Mouse (Mus musculus): ENCODE data around the gene Mdn1.

Gene Mdn1

DNA sequence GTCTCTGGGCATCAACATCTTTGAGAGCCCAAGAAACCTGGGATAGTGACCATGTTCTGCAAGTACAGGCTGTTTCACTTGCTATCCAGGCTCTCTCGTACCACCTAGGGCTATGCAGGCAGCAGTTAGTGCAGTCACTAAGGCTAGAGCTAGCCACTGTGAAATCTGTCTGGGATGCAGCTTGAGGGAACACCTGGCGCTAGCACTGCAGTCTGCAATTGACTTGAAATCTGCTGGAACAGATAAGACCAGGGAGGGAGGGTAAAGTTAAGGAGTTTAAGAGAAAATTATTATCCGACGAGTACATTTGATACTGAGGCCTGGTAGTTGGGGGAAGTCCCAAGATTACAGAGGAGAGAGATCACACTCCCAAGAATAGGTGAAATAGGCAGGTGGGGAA lies 123.1 kb downstream of the Mdn1 start:
- no peak for DNase-seq (ENCODE audit: extremely low read depth, low read depth, low spot score)

- no peak for DNase-seq (ENCODE audit: extremely low read depth, low read depth, low spot score)
Observed at GRCm38 (mm10) chr4:32787110-32787509, 130.2 kb downstream of the Mdn1 start.

GRCm38 (mm10) chr4:32789020-32789419 lies 132.1 kb downstream of the Mdn1 start:
- DNase-seq (ENCODE audit: extremely low read depth, low read depth, low spot score): no peak

- peak; percentile 72 for DNase-seq (ENCODE audit: extremely low read depth, low read depth, low spot score)
Observed at GRCm38 (mm10) chr4:32798976-32799375, 142.1 kb downstream of the Mdn1 start.

DNA sequence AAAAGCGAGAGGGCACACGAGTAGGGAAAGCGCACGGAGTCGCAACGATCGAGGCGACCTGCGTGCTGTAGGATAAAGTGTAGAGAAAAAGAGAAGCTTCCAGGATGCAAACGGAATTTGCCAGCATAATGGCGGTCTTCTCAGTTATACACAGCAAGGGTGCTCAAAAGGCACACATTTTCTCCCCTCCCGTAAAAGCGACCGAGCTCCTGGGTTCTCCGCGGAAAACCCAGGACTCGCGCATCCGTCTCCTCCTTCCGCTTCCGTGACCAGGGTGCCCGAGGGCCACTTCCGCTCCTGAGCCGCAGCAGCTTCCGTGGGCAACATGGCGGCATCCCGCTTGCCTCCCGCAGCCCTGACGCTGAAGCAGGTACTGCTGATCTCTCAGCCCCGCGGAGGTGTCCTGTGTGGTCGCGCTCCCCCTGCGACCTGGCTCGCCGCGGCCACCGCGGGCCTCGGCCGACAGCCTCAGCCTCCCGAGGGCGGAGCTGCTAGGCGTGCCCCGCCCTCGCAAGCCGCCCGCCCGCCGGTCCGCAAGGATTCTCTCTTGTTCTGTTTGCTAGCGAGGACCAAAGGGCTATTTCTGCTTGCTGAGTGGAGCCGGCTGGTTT lies 143.2 kb downstream of the Mdn1 start, which contains the start of gene Lyrm2:
Lyrm2 (plus strand) TSS at position 288 of the 611 bp plus-strand sequence.
- no peak for DNase-seq (ENCODE audit: extremely low read depth, low read depth, low spot score)

- no peak for DNase-seq (ENCODE audit: extremely low read depth, low read depth, low spot score)
Observed at GRCm38 (mm10) chr4:32800577-32801170, 143.8 kb downstream of the Mdn1 start.

DNA sequence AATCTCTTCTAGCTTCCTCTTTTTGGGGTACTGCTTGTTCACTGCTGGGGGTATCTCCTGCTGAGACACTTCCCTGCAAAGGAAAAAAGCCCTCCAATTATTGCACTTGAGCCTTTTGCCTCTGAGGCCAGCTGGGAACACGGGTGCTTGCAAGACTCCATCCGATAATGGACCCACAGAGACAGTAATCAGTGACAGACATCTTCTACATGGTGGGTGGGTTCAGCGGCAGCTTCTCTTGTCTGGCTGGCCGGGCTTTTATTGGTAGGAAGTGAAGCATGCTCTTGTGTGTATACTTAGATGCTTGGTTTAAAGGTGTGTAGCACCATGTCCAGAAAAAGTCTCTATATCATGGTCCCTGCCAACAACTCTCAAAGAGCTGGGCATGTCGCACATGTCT lies 160.6 kb downstream of the Mdn1 start:
- DNase-seq (ENCODE audit: extremely low read depth, low read depth, low spot score): no peak

DNA sequence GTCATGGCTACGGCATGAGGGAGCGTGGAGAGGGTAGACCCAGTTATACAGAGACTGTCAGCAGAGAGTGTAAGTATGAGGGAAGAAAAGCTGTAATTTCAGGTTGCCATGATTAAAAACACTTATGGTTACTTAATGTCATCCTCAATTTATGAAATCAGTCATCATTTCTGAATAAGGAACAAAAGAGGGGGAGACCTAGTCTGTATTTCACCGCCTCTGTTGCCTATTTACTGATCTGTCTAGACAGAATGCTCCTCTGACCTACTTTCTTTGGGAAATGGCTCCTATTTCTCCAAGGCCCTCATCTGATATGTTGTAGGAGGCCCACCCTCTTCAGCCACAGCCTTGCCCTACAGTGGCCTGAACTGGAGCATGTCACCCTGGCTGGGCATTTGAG lies 163.8 kb downstream of the Mdn1 start:
- no peak for DNase-seq (ENCODE audit: extremely low read depth, low read depth, low spot score)

GRCm38 (mm10) chr4:32824254-32824653 lies 167.3 kb downstream of the Mdn1 start:
- DNase-seq (ENCODE audit: extremely low read depth, low read depth, low spot score): no peak

Data from fat pad, adult 2 months (tissue).